In genomic region chr2:52676023-52676912, GRCm38 (mm10) we compare ENCODE assay signal across 8 mouse cellular contexts. TPM values are rescaled to one million over a fixed set of nuclear protein-coding genes. Genes with fewer than 3 reads are reported as not detected.
DNase-seq lines count a peak whose midpoint lies in the region; ATAC-seq lines count a peak whose summit lies in the region.

Gene Cacnb4, minus strand, starts transcription at chr2:52676831.

- peaks cover 14% of the 10 kb centered on the region for H3K27me3 ChIP-seq in forebrain, embryonic 14.5 days (replicated peaks; ENCODE audit: control insufficient read depth, insufficient read depth, low read length)
- H3K27me3 ChIP-seq in hindbrain, embryonic 11.5 days (ENCODE audit: control insufficient read depth, insufficient read depth, low read length): peaks cover 11% of the 10 kb centered on the region
- peaks cover 35% of the 10 kb centered on the region for H3K27me3 ChIP-seq in lung, embryonic 15.5 days

- peak; percentile 76 for ATAC-seq in cerebellum, adult (ENCODE audit: insufficient number of reproducible peaks, low FRiP score, low TSS enrichment)
- peak; percentile 92 for ATAC-seq in forebrain, embryonic 14.5 days
- peak; percentile 93 for ATAC-seq in hindbrain, embryonic 11.5 days (ENCODE audit: low FRiP score)
- peak; percentile 81 for ATAC-seq in lung, embryonic 15.5 days (ENCODE audit: borderline replicate concordance, extremely low read depth, low FRiP score, low TSS enrichment)

- H3K9me3 ChIP-seq in forebrain, embryonic 14.5 days (replicated peaks; ENCODE audit: control insufficient read depth, low read length): no peaks in the 10 kb centered on the region
- no peaks in the 10 kb centered on the region for H3K9me3 ChIP-seq in hindbrain, embryonic 11.5 days (ENCODE audit: control insufficient read depth, low read length)
- H3K9me3 ChIP-seq in lung, embryonic 15.5 days: no peaks in the 10 kb centered on the region

- no peaks in the 10 kb centered on the region for H3K36me3 ChIP-seq in forebrain, embryonic 14.5 days (ENCODE audit: control insufficient read depth, insufficient read depth, low read length)
- H3K36me3 ChIP-seq in hindbrain, embryonic 11.5 days (ENCODE audit: control insufficient read depth, insufficient read depth, low read length): no peaks in the 10 kb centered on the region
- no peaks in the 10 kb centered on the region for H3K36me3 ChIP-seq in lung, embryonic 15.5 days

- WGBS in forebrain, embryonic 14.5 days: under 1% methylated on average over 64 of the region's 77 CpGs
- 2% methylated on average over 42 of the region's 77 CpGs for WGBS in hindbrain, embryonic 11.5 days
- WGBS in lung, embryonic 15.5 days: under 1% methylated on average over 16 of the region's 77 CpGs

- peaks cover 10% of the 10 kb centered on the region; the same call in 1 of the 2 replicates for H3K4me1 ChIP-seq in forebrain, embryonic 14.5 days (ENCODE audit: control insufficient read depth, insufficient read depth, low read length)
- no peaks in the 10 kb centered on the region for H3K4me1 ChIP-seq in hindbrain, embryonic 11.5 days (replicated peaks; ENCODE audit: control insufficient read depth, insufficient read depth, low read length)
- peaks cover 18% of the 10 kb centered on the region for H3K4me1 ChIP-seq in lung, embryonic 15.5 days

- H3K9ac ChIP-seq in forebrain, embryonic 14.5 days (ENCODE audit: low read length): peak within 1 kb of the TSS; percentile 78
- H3K9ac ChIP-seq in hindbrain, embryonic 11.5 days (ENCODE audit: low read depth, low read length): peak within 1 kb of the TSS; percentile 57
- H3K9ac ChIP-seq in lung, embryonic 15.5 days: peak within 1 kb of the TSS; percentile 59

- H3K4me3 ChIP-seq in forebrain, embryonic 14.5 days (ENCODE audit: low read depth, low read length): peak within 1 kb of the TSS; percentile 69
- H3K4me3 ChIP-seq in hindbrain, embryonic 11.5 days (ENCODE audit: low read depth, low read length): peak within 1 kb of the TSS; percentile 66
- H3K4me3 ChIP-seq in lung, embryonic 15.5 days: peak within 1 kb of the TSS; percentile 67

- peak within 1 kb of the TSS; percentile 94 for H3K4me2 ChIP-seq in forebrain, embryonic 14.5 days (ENCODE audit: low read length)
- H3K4me2 ChIP-seq in hindbrain, embryonic 11.5 days (replicated peaks; ENCODE audit: low read depth, low read length): peak within 1 kb of the TSS; percentile 91
- peak within 1 kb of the TSS; percentile 98 for H3K4me2 ChIP-seq in lung, embryonic 15.5 days

- peak; percentile 76 for DNase-seq in Muller cell, postnatal 12 days (ENCODE audit: inconsistent ontology term)
- peak; percentile 72 for DNase-seq in forebrain, embryonic 14.5 days (ENCODE audit: low spot score)
- peak; percentile 79 for DNase-seq in hindbrain, embryonic 11.5 days (ENCODE audit: low spot score)
- peak; percentile 52 to 53 for DNase-seq in layer of hippocampus, postnatal 14 days (ENCODE audit: low spot score in 2 of 2)
- DNase-seq in ovary, postnatal 10 days (ENCODE audit: low spot score): peak; percentile 24
- DNase-seq in spleen, postnatal 36 days (ENCODE audit: low spot score in 2 of 2): no peak

- H3K27ac ChIP-seq in forebrain, embryonic 14.5 days (ENCODE audit: low read depth, low read length): 0 out of 2 replicates have a peak within 1 kb of the TSS, but pooled peaks have one; percentile 27
- no peak within 1 kb of the TSS for H3K27ac ChIP-seq in hindbrain, embryonic 11.5 days (ENCODE audit: low read depth, low read length)
- H3K27ac ChIP-seq in lung, embryonic 15.5 days: no peak within 1 kb of the TSS

RNA-seq across cellular contexts. Expression of gene Cacnb4, which starts in this region (rescaled TPM):
- polyA plus RNA-seq in forebrain, embryonic 14.5 days (2014; fragmentation: Nextera tagmentation; extraction: Ambion mirVana): 10.6 and 13.5 TPM in 2 replicates
- 4.9 and 5.3 TPM in 2 replicates for polyA plus RNA-seq in hindbrain, embryonic 11.5 days (2014; fragmentation: Nextera tagmentation; extraction: Ambion mirVana)
- 10 to 100 TPM; 61.0 to 72.8 TPM for total RNA-seq in layer of hippocampus, postnatal 14 days (2021)
- polyA plus RNA-seq in lung, embryonic 15.5 days (2015; fragmentation: Nextera tagmentation; extraction: Ambion mirVana): 0.45 and 1.2 TPM in 2 replicates

Comparison
In these comparisons a context has a peak if more than half of its experiments do, and no peak if none do; other contexts are left out.
1. DNase-seq: peak in Muller cell, postnatal 12 days (single experiment), forebrain, embryonic 14.5 days (single experiment), hindbrain, embryonic 11.5 days (single experiment), layer of hippocampus, postnatal 14 days (2 of 2) and ovary, postnatal 10 days (single experiment); none in spleen, postnatal 36 days (0 of 2).
2. Peak in every context shown above with its lines, with median percentiles within 50 percentile points of each other: ATAC-seq, H3K4me2 ChIP-seq, H3K4me3 ChIP-seq and H3K9ac ChIP-seq.